Mouse (Mus musculus) olfactory bulb, adult 2 months (tissue): ENCODE data around the gene Ulk4.

ENCODE experiments used
- CTCF ChIP-seq: fragments of 200-500 bp; IDR thresholded peaks from 2 replicates; pipeline ENCODE4 v1.5.1; 2012; ENCODE audit warnings: low read depth, mild to moderate bottlenecking, low read length, moderate library complexity; ENCODE audit not compliant: insufficient read depth
- POLR2A ChIP-seq: fragments of 200-500 bp; IDR thresholded peaks from 2 replicates; pipeline ENCODE4 v1.6.1; 2012; ENCODE audit warnings: mild to moderate bottlenecking, low read depth, low read length, moderate library complexity; ENCODE audit not compliant: insufficient read depth

GRCm38 (mm10) chr9:120963720-120964119, 313.3 kb downstream of the Ulk4 start:
- TF ChIP-seq CTCF (no peak), POLR2A (no peak)
